Mouse (Mus musculus) liver, embryonic 16.5 days (tissue): ENCODE results near the gene Wdr82. TPM values are rescaled to one million over a fixed set of nuclear protein-coding genes. Genes with fewer than 3 reads are reported as not detected.

Source experiments
- ATAC-seq: fragments of 200-750 bp; cut with Nextera tagmentation; 2 replicates; pipeline ENCODE4 v1.8.0; 2017; ENCODE audit warnings: low read depth, mild to moderate bottlenecking, moderate number of reproducible peaks, moderate library complexity
- H3K27ac ChIP-seq: fragments of 300-500 bp; sonication (generic); 2 replicates; pipeline ENCODE4 v1.5.1; 2014; ENCODE audit warnings: mild to moderate bottlenecking, low read length
- H3K27me3 ChIP-seq: fragments of 300-500 bp; sonication (generic); 2 replicates; pipeline ENCODE4 v1.6.1; 2014; ENCODE audit warnings: low read depth, low read length, mixed read lengths; ENCODE audit not compliant: control insufficient read depth, insufficient read depth
- H3K36me3 ChIP-seq: fragments of 300-500 bp; sonication (generic); 2 replicates; pipeline ENCODE4 v1.6.1; 2014; ENCODE audit warnings: mild to moderate bottlenecking; ENCODE audit not compliant: control insufficient read depth, insufficient read depth
- H3K4me1 ChIP-seq: fragments of 300-500 bp; sonication (generic); 2 replicates; pipeline ENCODE4 v1.6.1; 2014; ENCODE audit warnings: low read depth, low read length, mixed read lengths; ENCODE audit not compliant: control insufficient read depth
- H3K4me2 ChIP-seq: fragments of 300-500 bp; sonication (generic); 2 replicates; pipeline ENCODE4 v1.6.1; 2014; ENCODE audit warnings: low read depth, low read length, mixed read lengths
- H3K4me3 ChIP-seq: fragments of 300-500 bp; sonication (generic); 2 replicates; pipeline ENCODE4 v1.5.1; 2014; ENCODE audit warnings: low read depth, mild to moderate bottlenecking, low read length
- H3K9ac ChIP-seq: fragments of 300-500 bp; sonication (generic); 2 replicates; pipeline ENCODE4 v1.6.1; 2014; ENCODE audit warnings: low read depth, low read length
- H3K9me3 ChIP-seq: fragments of 300-500 bp; sonication (generic); replicated peaks from 2 replicates; pipeline ENCODE4 v1.6.1; 2016; ENCODE audit warnings: low read length; ENCODE audit not compliant: control insufficient read depth
- WGBS: fragments of 180-500 bp; shearing (Covaris S2); extraction: QIAGEN DNeasy Blood & Tissue Kit; methylation state at CpG from one replicate; pipeline ENCODE4 v1.1.7; 2014; ENCODE audit not compliant: insufficient replicate concordance; 5-methylcytosine and 5-hydroxymethylcytosine counted together
- polyA plus RNA-seq: library from polyadenylated mRNA; unstranded; fragments of >200 nt; fragmentation: Nextera tagmentation; extraction: Ambion mirVana; gene quantifications from 2 replicates; pipeline ENCODE4 v1.2.1, GENCODE M21; 2015

Gene Wdr82
- polyA plus RNA-seq, 1 experiment from 2014 or later, result 6.0 TPM

DNA sequence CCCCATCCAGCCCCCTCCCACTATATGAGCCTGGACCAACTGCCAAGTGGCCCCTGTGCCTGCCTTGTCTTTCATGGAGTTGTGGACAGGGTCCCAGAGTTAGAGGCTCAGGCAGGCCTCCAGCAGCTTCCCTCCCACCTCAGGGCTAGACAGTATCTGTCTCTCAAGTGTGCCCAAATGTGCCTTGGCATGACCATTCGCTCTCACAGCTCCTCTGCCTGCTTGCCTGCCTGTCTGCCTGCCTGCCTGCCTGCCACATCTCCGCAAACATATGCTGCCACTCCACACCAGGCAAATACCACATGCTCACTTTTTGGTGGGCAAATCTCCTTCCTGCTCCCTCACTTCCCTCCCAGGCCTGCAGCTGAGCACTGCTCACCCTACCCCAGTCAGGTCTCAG is 25.1 kb upstream of the Wdr82 start:
- no peak for ATAC-seq
- 67% methylated on average over 2 of the region's 2 CpGs for WGBS
- H3K9ac ChIP-seq, result no peak overlapping the region
- no peak overlapping the region for H3K4me2 ChIP-seq
- no peak overlapping the region for H3K4me3 ChIP-seq
- H3K4me1 ChIP-seq, result no peaks in the 10 kb centered on the region
- H3K27me3 ChIP-seq, result peaks cover 41% of the 10 kb centered on the region
- H3K27ac ChIP-seq, result no peak overlapping the region
- H3K36me3 ChIP-seq, result no peaks in the 10 kb centered on the region
- no peaks in the 10 kb centered on the region for H3K9me3 ChIP-seq

DNA sequence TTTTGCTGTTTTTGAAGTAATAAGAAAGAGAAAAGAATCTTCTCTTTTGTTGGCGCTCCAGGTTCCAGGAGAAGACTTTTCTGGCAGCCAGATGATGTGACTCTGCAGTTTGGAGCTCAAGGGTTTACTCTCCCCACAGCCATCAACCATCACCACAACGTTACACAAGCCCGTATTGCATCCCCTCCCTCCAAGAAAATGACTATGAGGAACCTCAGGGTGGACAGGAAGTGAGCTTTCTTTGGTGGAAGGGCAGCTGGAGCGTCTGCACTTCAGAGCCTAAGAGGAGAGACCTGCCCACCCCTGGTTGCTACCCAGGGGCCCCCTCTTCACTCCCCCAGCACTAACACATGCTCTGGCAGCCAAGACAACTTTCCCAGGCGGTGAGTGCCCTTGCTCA is 23.4 kb upstream of the Wdr82 start:
- H3K36me3 ChIP-seq, result no peaks in the 10 kb centered on the region
- H3K4me2 ChIP-seq, result no peak overlapping the region
- H3K27me3 ChIP-seq, result peaks cover 45% of the 10 kb centered on the region
- peak overlapping the region; percentile 13; the same call in 1 of the 2 replicates for H3K4me3 ChIP-seq
- H3K9ac ChIP-seq, result no peak overlapping the region
- no peak for ATAC-seq
- no peak overlapping the region for H3K27ac ChIP-seq
- H3K4me1 ChIP-seq, result no peaks in the 10 kb centered on the region
- no peaks in the 10 kb centered on the region for H3K9me3 ChIP-seq
- 12% methylated on average over 5 of the region's 5 CpGs for WGBS

GRCm38 (mm10) chr9:106147851-106148431 is 22.8 kb upstream of the Wdr82 start:
- Histone ChIP-seq H3K27ac (no peak overlapping the region), H3K36me3 (no peaks in the 10 kb centered on the region), H3K4me3 (no peak overlapping the region; the same call in 1 of the 2 replicates), H3K27me3 (peaks cover 45% of the 10 kb centered on the region), H3K9me3 (no peaks in the 10 kb centered on the region), H3K4me2 (peak overlapping the region; percentile 26; the same call in 1 of the 2 replicates), H3K4me1 (no peaks in the 10 kb centered on the region), H3K9ac (no peak overlapping the region)
- 0 out of 2 replicates have a peak, but pooled peaks have one; percentile 9 for ATAC-seq
- 2% methylated on average over 10 of the region's 10 CpGs for WGBS

- H3K4me2 ChIP-seq, result peak overlapping the region; percentile 26
- H3K4me3 ChIP-seq, result peak overlapping the region; percentile 27; the same call in 1 of the 2 replicates
- no peak overlapping the region for H3K27ac ChIP-seq
- H3K9me3 ChIP-seq, result no peaks in the 10 kb centered on the region
- H3K9ac ChIP-seq, result no peak overlapping the region
- no peak for ATAC-seq
- H3K4me1 ChIP-seq, result no peaks in the 10 kb centered on the region
- no peaks in the 10 kb centered on the region for H3K36me3 ChIP-seq
- H3K27me3 ChIP-seq, result peaks cover 45% of the 10 kb centered on the region
- 1% methylated on average over 36 of the region's 36 CpGs for WGBS
Observed at GRCm38 (mm10) chr9:106148541-106149398, 22.0 kb upstream of the Wdr82 start.

DNA sequence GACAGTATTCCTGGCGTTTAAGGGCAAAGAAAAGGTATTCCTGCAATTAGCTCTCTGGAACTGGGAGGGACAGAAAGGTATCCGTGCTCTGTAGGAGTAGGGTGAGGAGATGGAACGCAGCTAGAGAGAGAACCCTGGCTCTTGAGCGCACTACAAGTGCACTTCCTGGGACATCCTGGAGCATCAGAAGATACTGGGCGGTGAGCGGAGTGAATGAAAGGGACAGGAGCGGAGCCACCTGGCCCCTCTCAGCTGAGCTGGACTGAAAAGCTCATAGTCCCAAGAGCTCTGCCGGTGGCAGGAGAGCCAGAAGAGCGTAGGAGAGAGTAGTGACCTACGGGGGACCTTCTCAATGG is 21.4 kb upstream of the Wdr82 start:
- ATAC-seq, result no peak
- no peak overlapping the region for H3K27ac ChIP-seq
- H3K4me2 ChIP-seq, result no peak overlapping the region
- 28% methylated on average over 10 of the region's 10 CpGs for WGBS
- H3K9me3 ChIP-seq, result no peaks in the 10 kb centered on the region
- no peaks in the 10 kb centered on the region for H3K36me3 ChIP-seq
- H3K4me3 ChIP-seq, result no peak overlapping the region
- H3K27me3 ChIP-seq, result peaks cover 45% of the 10 kb centered on the region
- no peak overlapping the region for H3K9ac ChIP-seq
- no peaks in the 10 kb centered on the region for H3K4me1 ChIP-seq

DNA sequence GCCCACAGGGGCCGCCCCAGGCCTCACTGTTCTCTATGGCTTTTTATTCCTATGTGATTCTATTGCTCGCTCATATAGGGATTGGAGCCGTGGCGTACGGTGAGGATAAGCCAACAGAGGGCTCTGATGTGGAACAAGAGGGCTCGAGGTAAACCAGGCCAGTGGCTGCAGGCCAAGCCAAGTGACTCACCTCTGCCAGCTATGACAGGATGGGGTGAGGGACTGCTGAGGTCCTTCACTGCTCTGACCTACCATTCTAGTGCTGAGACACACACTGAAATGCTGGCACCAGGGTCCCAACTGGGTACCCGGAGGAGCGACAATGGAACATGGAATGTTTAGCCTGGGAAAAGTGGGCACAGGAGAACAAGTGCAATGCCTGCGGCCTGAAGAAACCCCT is 16.6 kb upstream of the Wdr82 start:
- Histone ChIP-seq H3K36me3 (no peaks in the 10 kb centered on the region), H3K27ac (no peak overlapping the region), H3K27me3 (peaks cover 18% of the 10 kb centered on the region), H3K9ac (no peak overlapping the region), H3K4me1 (peaks cover under 1% of the 10 kb centered on the region), H3K4me3 (no peak overlapping the region), H3K9me3 (no peaks in the 10 kb centered on the region), H3K4me2 (no peak overlapping the region)
- WGBS, result 70% methylated on average over 9 of the region's 9 CpGs
- no peak for ATAC-seq

GRCm38 (mm10) chr9:106156419-106156818 is 14.3 kb upstream of the Wdr82 start:
- 65% methylated on average over 5 of the region's 5 CpGs for WGBS
- no peak overlapping the region for H3K27ac ChIP-seq
- H3K4me3 ChIP-seq, result peak overlapping the region; percentile 51
- H3K9me3 ChIP-seq, result no peaks in the 10 kb centered on the region
- H3K9ac ChIP-seq, result no peak overlapping the region
- peak overlapping the region; percentile 22 for H3K4me2 ChIP-seq
- H3K4me1 ChIP-seq, result peaks cover 5% of the 10 kb centered on the region
- ATAC-seq, result no peak
- H3K27me3 ChIP-seq, result 0 out of 2 replicates have a peak, but pooled peaks cover 2% of the 10 kb centered on the region
- H3K36me3 ChIP-seq, result no peaks in the 10 kb centered on the region

DNA sequence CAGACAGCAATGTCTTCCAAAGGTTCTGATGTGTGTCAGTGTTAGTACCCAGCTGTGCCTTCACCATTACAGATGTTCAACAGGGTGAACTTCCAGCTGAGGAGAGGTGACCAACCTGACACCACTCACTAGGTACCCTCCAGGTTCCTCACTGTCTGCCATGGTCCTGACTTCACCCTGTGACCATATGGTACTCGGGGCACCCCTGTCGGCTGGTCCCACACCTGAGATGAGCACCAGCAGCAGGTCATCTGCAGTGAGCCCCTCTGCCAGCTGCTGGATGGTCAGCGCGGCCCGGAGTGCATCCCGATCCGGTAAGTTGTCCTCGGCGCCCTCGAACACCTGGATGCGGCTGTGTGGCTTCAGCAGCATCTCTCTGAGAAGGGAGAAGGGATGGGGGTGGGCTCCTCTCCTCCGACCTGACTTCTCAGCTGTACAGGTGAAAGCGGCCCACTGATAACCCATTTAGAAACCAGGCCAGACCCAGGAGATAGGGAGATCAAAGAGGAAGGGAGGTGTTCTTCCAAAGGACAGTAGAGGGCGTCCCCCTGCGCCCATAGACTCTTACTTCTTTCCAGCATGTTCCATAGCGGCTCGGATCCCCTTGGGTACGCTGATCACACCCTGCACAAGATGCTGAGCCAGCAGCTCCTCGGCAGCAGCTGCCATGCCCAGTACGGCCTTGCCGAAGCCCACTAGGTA is 13.7 kb upstream of the Wdr82 start:
- H3K4me1 ChIP-seq, result peaks cover 5% of the 10 kb centered on the region
- peak; percentile 2 for ATAC-seq
- H3K9me3 ChIP-seq, result no peaks in the 10 kb centered on the region
- H3K9ac ChIP-seq, result peak overlapping the region; percentile 51
- no peaks in the 10 kb centered on the region; the same call in 1 of the 2 replicates for H3K27me3 ChIP-seq
- peak overlapping the region; percentile 22 for H3K4me2 ChIP-seq
- H3K36me3 ChIP-seq, result no peaks in the 10 kb centered on the region
- WGBS, result 70% methylated on average over 21 of the region's 21 CpGs
- peak overlapping the region; percentile 51 for H3K4me3 ChIP-seq
- peak overlapping the region; percentile 75 for H3K27ac ChIP-seq

DNA sequence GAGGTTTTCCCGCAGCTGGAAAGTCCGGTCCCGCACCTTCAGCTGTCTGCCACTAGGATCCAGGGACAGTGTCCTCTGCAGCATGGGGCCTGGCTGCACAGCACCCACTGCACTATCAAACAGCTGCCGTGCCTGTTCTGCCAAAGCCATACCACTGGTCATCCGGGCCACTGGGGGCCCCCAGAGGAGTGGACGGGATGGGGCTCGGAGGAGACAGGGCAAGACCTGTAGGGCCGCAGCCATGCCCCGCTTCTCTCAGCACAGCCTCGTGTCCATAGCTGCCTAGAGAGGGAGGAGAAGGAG is 13.2 kb upstream of the Wdr82 start:
- 67% methylated on average over 10 of the region's 10 CpGs for WGBS
- Histone ChIP-seq H3K36me3 (no peaks in the 10 kb centered on the region), H3K9ac (peak overlapping the region; percentile 51), H3K4me2 (peak overlapping the region; percentile 22), H3K9me3 (no peaks in the 10 kb centered on the region), H3K4me1 (peaks cover 5% of the 10 kb centered on the region), H3K4me3 (peak overlapping the region; percentile 51), H3K27ac (peak overlapping the region; percentile 75), H3K27me3 (no peaks in the 10 kb centered on the region; the same call in 1 of the 2 replicates)
- ATAC-seq, result peak; percentile 7
